ENCODE assay signal across 19 mouse cellular contexts in genomic region chr19:10302852-10303251, GRCm38 (mm10). TPM values are rescaled to one million over a fixed set of nuclear protein-coding genes. Genes with fewer than 3 reads are reported as not detected.
A peak's percentile ranks its signal among the peaks of the same experiment; 100 is the strongest.
DNase-seq lines count a peak whose midpoint lies in the region; ATAC-seq and TF ChIP-seq lines count a peak whose summit lies in the region.
"Had no signal": no experiment of that assay in that cellular context is flagged by ENCODE, and none has a peak within 500 bp of the region (broad histone marks: within the 10 kb centered on the region; RNA-seq: fewer than 3 reads in every experiment).

No protein-coding gene starts in this region.

- intact Hi-C loops in left cerebral cortex, adult 2 months (cut with DNase I) = loop anchor here (2.0 kb wide), 1 partner anchor 30 kb away; no protein-coding TSS in a partner anchor
- intact Hi-C loops in left cerebral cortex, postnatal 10 days (cut with DNase I) = no loop called here

- H3K27ac ChIP-seq in hindbrain, embryonic 15.5 days (replicated peaks) = no peak overlapping the region
- H3K27ac ChIP-seq in hindbrain, embryonic 13.5 days = no peak overlapping the region
- H3K27ac ChIP-seq in left cerebral cortex, adult 2 months = peak overlapping the region; percentile 94; the same call in 1 of the 2 replicates
- H3K27ac ChIP-seq in stomach, embryonic 16.5 days (ENCODE audit: low read length) = no peak overlapping the region
- no peak overlapping the region for H3K27ac ChIP-seq in stomach, postnatal 0 days (replicated peaks)
- H3K27ac ChIP-seq: heart, embryonic 15.5 days; hindbrain, embryonic 10.5 days; limb, embryonic 15.5 days had no signal

- no peak; the same call in 1 of the 2 replicates for TF ChIP-seq CTCF in left cerebral cortex, adult 2 months (IDR thresholded peaks at IDR 0.05)
- no peak for TF ChIP-seq CTCF in stomach, postnatal 0 days (IDR thresholded peaks at IDR 0.05; ENCODE audit: low read depth)

- peaks cover 10% of the 10 kb centered on the region for H3K27me3 ChIP-seq in hindbrain, embryonic 15.5 days
- H3K27me3 ChIP-seq in hindbrain, embryonic 13.5 days = peaks cover 63% of the 10 kb centered on the region
- peaks cover 5% of the 10 kb centered on the region; the same call in 1 of the 2 replicates for H3K27me3 ChIP-seq in stomach, embryonic 16.5 days (ENCODE audit: control insufficient read depth, insufficient read depth, low read length)
- H3K27me3 ChIP-seq in stomach, postnatal 0 days (ENCODE audit: control insufficient read depth, insufficient read depth, low read length) = no peaks in the 10 kb centered on the region

- ATAC-seq in hindbrain, embryonic 15.5 days (ENCODE audit: low FRiP score, low read depth) = no peak
- ATAC-seq in hindbrain, embryonic 13.5 days (ENCODE audit: low FRiP score) = no peak
- no peak for ATAC-seq in stomach, embryonic 16.5 days (ENCODE audit: insufficient read depth, low FRiP score)
- ATAC-seq in stomach, postnatal 0 days (ENCODE audit: low FRiP score, low TSS enrichment) = no peak
- ATAC-seq in activated CD4-positive, CD25-positive, alpha-beta regulatory T cell, adult 4 months = no peak

- no peaks in the 10 kb centered on the region for H3K36me3 ChIP-seq in hindbrain, embryonic 15.5 days
- H3K36me3 ChIP-seq in hindbrain, embryonic 13.5 days = no peaks in the 10 kb centered on the region
- H3K36me3 ChIP-seq in stomach, embryonic 16.5 days (ENCODE audit: control insufficient read depth, insufficient read depth, low read length) = no peaks in the 10 kb centered on the region
- H3K36me3 ChIP-seq in stomach, postnatal 0 days (ENCODE audit: control insufficient read depth, insufficient read depth, low read length) = no peaks in the 10 kb centered on the region
- H3K36me3 ChIP-seq: heart, embryonic 15.5 days; hindbrain, embryonic 10.5 days; limb, embryonic 15.5 days had no signal

- 97% methylated on average over 3 of the region's 3 CpGs for WGBS in hindbrain, embryonic 15.5 days
- WGBS in hindbrain, embryonic 13.5 days = 97% methylated on average over 3 of the region's 3 CpGs
- WGBS in stomach, embryonic 16.5 days = 76% methylated on average over 3 of the region's 3 CpGs
- WGBS in stomach, postnatal 0 days = 82% methylated on average over 3 of the region's 3 CpGs

- H3K4me3 ChIP-seq in hindbrain, embryonic 15.5 days = no peak overlapping the region
- H3K4me3 ChIP-seq in hindbrain, embryonic 13.5 days = no peak overlapping the region
- peak overlapping the region; percentile 84 for H3K4me3 ChIP-seq in left cerebral cortex, adult 2 months
- no peak overlapping the region for H3K4me3 ChIP-seq in stomach, embryonic 16.5 days (replicated peaks; ENCODE audit: low read length)
- no peak overlapping the region for H3K4me3 ChIP-seq in stomach, postnatal 0 days (ENCODE audit: low read depth, low read length)
- H3K4me3 ChIP-seq: heart, embryonic 15.5 days; hindbrain, embryonic 10.5 days; limb, embryonic 15.5 days had no signal

- no peak overlapping the region for H3K9ac ChIP-seq in hindbrain, embryonic 15.5 days
- no peak overlapping the region for H3K9ac ChIP-seq in hindbrain, embryonic 13.5 days
- no peak overlapping the region for H3K9ac ChIP-seq in stomach, embryonic 16.5 days (ENCODE audit: low read length)
- H3K9ac ChIP-seq in stomach, postnatal 0 days (ENCODE audit: low read length) = no peak overlapping the region
- H3K9ac ChIP-seq: heart, embryonic 15.5 days; limb, embryonic 15.5 days had no signal

- no peaks in the 10 kb centered on the region for H3K9me3 ChIP-seq in hindbrain, embryonic 15.5 days
- no peaks in the 10 kb centered on the region for H3K9me3 ChIP-seq in hindbrain, embryonic 13.5 days
- H3K9me3 ChIP-seq in stomach, embryonic 16.5 days (replicated peaks; ENCODE audit: control insufficient read depth, low read length) = no peaks in the 10 kb centered on the region
- H3K9me3 ChIP-seq in stomach, postnatal 0 days (ENCODE audit: control insufficient read depth, low read length) = no peaks in the 10 kb centered on the region
- H3K9me3 ChIP-seq: heart, embryonic 15.5 days; hindbrain, embryonic 10.5 days; limb, embryonic 15.5 days had no signal

- H3K4me1 ChIP-seq in hindbrain, embryonic 15.5 days (replicated peaks) = peaks cover 37% of the 10 kb centered on the region
- peaks cover 40% of the 10 kb centered on the region for H3K4me1 ChIP-seq in hindbrain, embryonic 13.5 days (replicated peaks)
- peaks cover 20% of the 10 kb centered on the region for H3K4me1 ChIP-seq in stomach, embryonic 16.5 days (ENCODE audit: control insufficient read depth, insufficient read depth, low read length)
- peaks cover 6% of the 10 kb centered on the region; the same call in 1 of the 2 replicates for H3K4me1 ChIP-seq in stomach, postnatal 0 days (replicated peaks; ENCODE audit: control insufficient read depth, insufficient read depth)

- no peak for TF ChIP-seq EP300 in stomach, postnatal 0 days (optimal IDR thresholded peaks at IDR 0.05)

- peak overlapping the region; percentile 82; the same call in 1 of the 2 replicates for H3K4me2 ChIP-seq in hindbrain, embryonic 15.5 days
- H3K4me2 ChIP-seq in hindbrain, embryonic 13.5 days = no peak overlapping the region
- H3K4me2 ChIP-seq in stomach, embryonic 16.5 days (ENCODE audit: low read depth, low read length) = peak overlapping the region; percentile 1; the same call in 1 of the 2 replicates
- H3K4me2 ChIP-seq in stomach, postnatal 0 days (replicated peaks; ENCODE audit: low read depth) = no peak overlapping the region
- H3K4me2 ChIP-seq: heart, embryonic 15.5 days; limb, embryonic 15.5 days had no signal

- no peak for DNase-seq in left cerebral cortex, adult 2 months (ENCODE audit: extremely low spot score in 1 of 2, low spot score in 2 of 2)
- no peak for DNase-seq in left cerebral cortex, postnatal 10 days (ENCODE audit: extremely low spot score in 1 of 2, low spot score in 2 of 2)
- no peak for DNase-seq in stomach, postnatal 0 days (ENCODE audit: low spot score)
- no peak for DNase-seq in adrenal gland, adult 18-20 months (ENCODE audit: low spot score in 2 of 2)
- DNase-seq: adrenal gland, adult 2 months; cerebellum, adult 11 months; cerebellum, postnatal 14 days; gastrocnemius, postnatal 36 days; kidney, adult 18-20 months; kidney, postnatal 14 days; right cerebral cortex, postnatal 14 days; thymus, postnatal 14 days had no signal

RNA-seq across cellular contexts. Expression of gene Dagla, which starts 1.8 kb away (rescaled TPM):
- polyA plus RNA-seq in hindbrain, embryonic 15.5 days (2015; fragmentation: Nextera tagmentation; extraction: Ambion mirVana) = 11.3 and 14.3 TPM in 2 replicates
- 6.1 and 6.3 TPM in 2 replicates for polyA plus RNA-seq in hindbrain, embryonic 13.5 days (2015; fragmentation: Nextera tagmentation; extraction: Ambion mirVana)
- 10 to 100 TPM; 93.7 to 95.4 TPM for total RNA-seq in left cerebral cortex, adult 2 months (2021)
- 10 to 100 TPM; 65.9 to 68.7 TPM for total RNA-seq in left cerebral cortex, postnatal 10 days (2021)
- polyA plus RNA-seq in stomach, embryonic 16.5 days (2015; fragmentation: Nextera tagmentation; extraction: Ambion mirVana) = 2.9 and 3.4 TPM in 2 replicates
- polyA plus RNA-seq in stomach, postnatal 0 days (2015; fragmentation: Nextera tagmentation; extraction: Ambion mirVana) = 1.3 and 1.7 TPM in 2 replicates
- under 1 TPM in 1 of 2 experiments, not detected in 1; 0.20 TPM for polyA plus RNA-seq in activated CD4-positive, CD25-positive, alpha-beta regulatory T cell, adult 4 months (2017; shearing (Covaris generic))
- total RNA-seq in adrenal gland, adult 18-20 months (2021) = 10 to 100 TPM in 1 of 2 experiments, 1 to 10 TPM in 1; 6.2 to 12.5 TPM

Comparison
In these comparisons a context has a peak if more than half of its experiments do, and no peak if none do; other contexts are left out.
1. H3K4me2 ChIP-seq: peak in hindbrain, embryonic 15.5 days (single experiment) and stomach, embryonic 16.5 days (single experiment); none in hindbrain, embryonic 13.5 days (single experiment) and stomach, postnatal 0 days (single experiment).